Mouse (Mus musculus): ENCODE results near the gene Rps3.

Rps3 gene

GRCm38 (mm10) chr7:99475562-99475911 lies 8.0 kb downstream of the Rps3 start:
- no peak for DNase-seq (ENCODE audit: low read depth)

- no peak for DNase-seq (ENCODE audit: low read depth)
Observed at GRCm38 (mm10) chr7:99474836-99475561, 8.5 kb downstream of the Rps3 start.

GRCm38 (mm10) chr7:99473638-99474407 lies 9.7 kb downstream of the Rps3 start:
- DNase-seq (ENCODE audit: low read depth), result no peak

- no peak for DNase-seq (ENCODE audit: low read depth)
Observed at GRCm38 (mm10) chr7:99471578-99471977, 12.0 kb downstream of the Rps3 start.

GRCm38 (mm10) chr7:99469680-99470405 lies 13.7 kb downstream of the Rps3 start:
- DNase-seq (ENCODE audit: low read depth), result no peak

GRCm38 (mm10) chr7:99468283-99469132 lies 15.0 kb downstream of the Rps3 start:
- DNase-seq (ENCODE audit: low read depth), result no peak

- no peak for DNase-seq (ENCODE audit: low read depth)
Observed at GRCm38 (mm10) chr7:99467916-99468282, 15.6 kb downstream of the Rps3 start.

- DNase-seq (ENCODE audit: low read depth), result no peak
Observed at GRCm38 (mm10) chr7:99465811-99466210, 17.7 kb downstream of the Rps3 start, which contains the start of gene Klhl35. TSS of gene Klhl35 (plus strand) at chr7:99466004.

GRCm38 (mm10) chr7:99463120-99463519 lies 20.4 kb downstream of the Rps3 start:
- DNase-seq (ENCODE audit: low read depth), result no peak

GRCm38 (mm10) chr7:99459888-99460652 lies 23.5 kb downstream of the Rps3 start:
- no peak for DNase-seq (ENCODE audit: low read depth)

- no peak for DNase-seq (ENCODE audit: low read depth)
Observed at GRCm38 (mm10) chr7:99458849-99459248, 24.7 kb downstream of the Rps3 start.

- no peak for DNase-seq (ENCODE audit: low read depth)
Observed at GRCm38 (mm10) chr7:99454044-99454443, 29.5 kb downstream of the Rps3 start.

- no peak for DNase-seq (ENCODE audit: low read depth)
Observed at GRCm38 (mm10) chr7:99452859-99453258, 30.7 kb downstream of the Rps3 start.

- peak; percentile 78 for DNase-seq (ENCODE audit: low read depth)
Observed at GRCm38 (mm10) chr7:99450703-99451102, 32.8 kb downstream of the Rps3 start.

GRCm38 (mm10) chr7:99449751-99450150 lies 33.8 kb downstream of the Rps3 start:
- no peak for DNase-seq (ENCODE audit: low read depth)

GRCm38 (mm10) chr7:99449063-99449462 lies 34.5 kb downstream of the Rps3 start:
- DNase-seq (ENCODE audit: low read depth), result no peak

GRCm38 (mm10) chr7:99448619-99449018 lies 34.9 kb downstream of the Rps3 start:
- DNase-seq (ENCODE audit: low read depth), result no peak

GRCm38 (mm10) chr7:99447323-99447722 lies 36.2 kb downstream of the Rps3 start:
- DNase-seq (ENCODE audit: low read depth), result no peak

- no peak for DNase-seq (ENCODE audit: low read depth)
Observed at GRCm38 (mm10) chr7:99445833-99446232, 37.7 kb downstream of the Rps3 start.

GRCm38 (mm10) chr7:99444012-99444411 lies 39.5 kb downstream of the Rps3 start:
- no peak for DNase-seq (ENCODE audit: low read depth)

- DNase-seq (ENCODE audit: low read depth), result no peak
Observed at GRCm38 (mm10) chr7:99443164-99443563, 40.4 kb downstream of the Rps3 start.
